Mouse (Mus musculus) midbrain, embryonic 15.5 days (tissue): Measurements from ENCODE around the gene Tmem38b. TPM values are rescaled to one million over a fixed set of nuclear protein-coding genes. Genes with fewer than 3 reads are reported as not detected.

Experiments used
- ATAC-seq: fragments of 200-750 bp; cut with Nextera tagmentation; replicated peaks from 2 replicates; pipeline ENCODE4 v1.8.0; 2017; ENCODE audit warnings: moderate TSS enrichment
- H3K27ac ChIP-seq: fragments of 300-500 bp; sonication (generic); 2 replicates; pipeline ENCODE4 v1.5.1; 2015; ENCODE audit warnings: mild to moderate bottlenecking, inconsistent platforms
- H3K27me3 ChIP-seq: fragments of 300-500 bp; sonication (generic); replicated peaks from 2 replicates; pipeline ENCODE4 v1.6.1; 2015; ENCODE audit warnings: inconsistent platforms
- H3K36me3 ChIP-seq: fragments of 300-500 bp; sonication (generic); replicated peaks from 2 replicates; pipeline ENCODE4 v1.6.1; 2015; ENCODE audit warnings: inconsistent platforms
- H3K4me1 ChIP-seq: fragments of 300-500 bp; sonication (generic); 2 replicates; pipeline ENCODE4 v1.6.1; 2015; ENCODE audit warnings: inconsistent platforms
- H3K4me2 ChIP-seq: fragments of 300-500 bp; sonication (generic); 2 replicates; pipeline ENCODE4 v1.6.1; 2015; ENCODE audit warnings: inconsistent platforms, mild to moderate bottlenecking, moderate library complexity
- H3K4me3 ChIP-seq: fragments of 300-500 bp; sonication (generic); 2 replicates; pipeline ENCODE4 v1.5.1; 2015; ENCODE audit warnings: mild to moderate bottlenecking, inconsistent platforms
- H3K9ac ChIP-seq: fragments of 300-500 bp; sonication (generic); 2 replicates; pipeline ENCODE4 v1.6.1; 2015; ENCODE audit warnings: mild to moderate bottlenecking, inconsistent platforms
- H3K9me3 ChIP-seq: fragments of 300-500 bp; sonication (generic); 2 replicates; pipeline ENCODE4 v1.6.1; 2016; ENCODE audit warnings: inconsistent platforms
- WGBS: fragments of 180-500 bp; shearing (Covaris S2); methylation state at CpG from one replicate; pipeline ENCODE4 v1.1.7; 2015; ENCODE audit warnings: mixed read lengths; 5-methylcytosine and 5-hydroxymethylcytosine counted together
- polyA plus RNA-seq: library from polyadenylated mRNA; unstranded; fragments of >200 nt; fragmentation: Nextera tagmentation; extraction: Ambion mirVana; gene quantifications from 2 replicates; pipeline ENCODE4 v1.2.1, GENCODE M21; 2015

The Tmem38b gene
- polyA plus RNA-seq, 1 experiment from 2014 or later: 7.4 TPM

DNA sequence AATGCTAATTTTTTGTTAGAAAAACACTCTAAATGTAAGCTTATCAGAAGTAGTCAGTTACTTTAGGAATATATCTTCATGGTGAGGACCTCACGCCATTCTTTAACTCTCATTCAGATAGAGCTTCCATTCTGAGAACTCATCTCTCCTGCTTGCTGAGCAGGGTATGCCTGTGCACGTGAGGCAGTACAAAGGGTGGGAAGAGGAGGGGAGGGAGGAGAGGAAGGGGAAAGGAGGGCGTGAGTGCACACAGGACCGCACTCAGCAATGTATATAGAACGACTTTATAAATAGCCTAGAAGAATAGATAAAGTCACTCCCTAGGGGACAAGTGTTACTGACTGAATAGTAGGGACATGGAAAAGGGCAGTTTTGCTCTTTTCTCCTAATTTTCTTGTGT, 11.1 kb downstream of the Tmem38b start:
- no peaks in the 10 kb centered on the region for H3K9me3 ChIP-seq
- ATAC-seq: peak; percentile 63; the same call in 1 of the 2 replicates
- H3K4me2 ChIP-seq: no peak overlapping the region
- no peak overlapping the region for H3K4me3 ChIP-seq
- no peak overlapping the region for H3K9ac ChIP-seq
- 23% methylated on average over 5 of the region's 5 CpGs for WGBS
- no peak overlapping the region for H3K27ac ChIP-seq
- no peaks in the 10 kb centered on the region for H3K36me3 ChIP-seq
- H3K27me3 ChIP-seq: no peaks in the 10 kb centered on the region
- H3K4me1 ChIP-seq: peaks cover 4% of the 10 kb centered on the region; the same call in 1 of the 2 replicates

DNA sequence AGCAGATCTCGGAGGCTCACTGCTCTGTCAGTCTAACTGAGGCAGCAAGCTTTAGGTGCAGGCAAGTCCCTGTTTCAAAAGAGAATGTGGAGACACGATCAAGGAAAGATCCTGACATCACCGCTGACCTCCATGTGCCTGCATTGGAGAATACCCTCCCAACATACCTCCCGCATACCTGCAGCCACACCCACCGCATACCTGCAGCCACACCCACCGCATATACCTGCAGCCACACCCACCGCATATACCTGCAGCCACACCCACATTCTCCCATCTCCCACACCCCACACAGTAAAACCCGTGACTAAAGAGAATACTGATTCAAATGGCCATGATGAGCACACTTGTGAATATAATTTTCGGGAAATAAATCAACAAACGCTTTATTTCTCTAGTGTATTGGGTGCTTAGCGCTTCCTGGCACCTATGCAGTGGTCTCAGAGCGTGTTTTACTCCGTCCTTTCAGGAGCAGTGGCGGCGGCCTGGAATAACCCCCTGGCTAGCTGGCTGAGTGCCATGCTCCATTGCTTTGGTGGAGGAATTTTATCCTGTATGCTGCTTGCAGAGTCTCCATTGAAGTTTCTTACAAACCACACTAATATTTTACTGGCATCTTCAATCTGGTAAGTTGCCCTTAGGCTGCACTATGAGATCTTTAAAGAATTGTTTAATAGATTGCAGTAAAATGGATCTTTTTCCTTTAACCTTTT, 14.5 kb downstream of the Tmem38b start:
- no peak overlapping the region for H3K4me3 ChIP-seq
- peaks cover 7% of the 10 kb centered on the region; the same call in 1 of the 2 replicates for H3K4me1 ChIP-seq
- no peak for ATAC-seq
- H3K9ac ChIP-seq: no peak overlapping the region
- H3K9me3 ChIP-seq: no peaks in the 10 kb centered on the region
- no peaks in the 10 kb centered on the region for H3K36me3 ChIP-seq
- no peak overlapping the region for H3K27ac ChIP-seq
- no peak overlapping the region for H3K4me2 ChIP-seq
- no peaks in the 10 kb centered on the region for H3K27me3 ChIP-seq
- WGBS: 79% methylated on average over 15 of the region's 15 CpGs

DNA sequence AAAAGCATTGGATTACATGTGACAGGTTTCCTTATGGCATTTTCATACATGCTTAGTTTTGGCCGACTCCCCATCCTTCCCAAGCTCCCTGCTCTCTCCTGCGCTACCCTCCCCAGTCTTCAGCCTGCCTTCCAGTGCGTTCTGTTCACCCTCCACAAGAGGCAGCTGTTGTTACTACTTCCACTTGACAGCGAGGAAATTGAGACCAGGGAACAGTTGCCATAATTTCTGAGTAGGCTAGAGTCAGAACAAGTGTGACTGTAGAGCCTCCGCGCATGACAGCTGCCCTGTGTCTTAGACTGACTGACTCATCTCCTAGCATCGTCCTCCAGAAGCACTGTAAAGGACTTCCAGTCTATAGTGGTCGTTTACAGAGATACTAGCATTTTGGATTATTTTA, 17.7 kb downstream of the Tmem38b start:
- H3K9ac ChIP-seq: no peak overlapping the region
- H3K9me3 ChIP-seq: no peaks in the 10 kb centered on the region
- H3K27ac ChIP-seq: no peak overlapping the region
- 0 out of 2 replicates have a peak, but pooled peaks have one; percentile 37 for ATAC-seq
- H3K4me2 ChIP-seq: no peak overlapping the region
- 0 out of 2 replicates have a peak, but pooled peaks cover 3% of the 10 kb centered on the region for H3K4me1 ChIP-seq
- no peak overlapping the region for H3K4me3 ChIP-seq
- H3K36me3 ChIP-seq: no peaks in the 10 kb centered on the region
- WGBS: 67% methylated on average over 8 of the region's 8 CpGs
- no peaks in the 10 kb centered on the region for H3K27me3 ChIP-seq

DNA sequence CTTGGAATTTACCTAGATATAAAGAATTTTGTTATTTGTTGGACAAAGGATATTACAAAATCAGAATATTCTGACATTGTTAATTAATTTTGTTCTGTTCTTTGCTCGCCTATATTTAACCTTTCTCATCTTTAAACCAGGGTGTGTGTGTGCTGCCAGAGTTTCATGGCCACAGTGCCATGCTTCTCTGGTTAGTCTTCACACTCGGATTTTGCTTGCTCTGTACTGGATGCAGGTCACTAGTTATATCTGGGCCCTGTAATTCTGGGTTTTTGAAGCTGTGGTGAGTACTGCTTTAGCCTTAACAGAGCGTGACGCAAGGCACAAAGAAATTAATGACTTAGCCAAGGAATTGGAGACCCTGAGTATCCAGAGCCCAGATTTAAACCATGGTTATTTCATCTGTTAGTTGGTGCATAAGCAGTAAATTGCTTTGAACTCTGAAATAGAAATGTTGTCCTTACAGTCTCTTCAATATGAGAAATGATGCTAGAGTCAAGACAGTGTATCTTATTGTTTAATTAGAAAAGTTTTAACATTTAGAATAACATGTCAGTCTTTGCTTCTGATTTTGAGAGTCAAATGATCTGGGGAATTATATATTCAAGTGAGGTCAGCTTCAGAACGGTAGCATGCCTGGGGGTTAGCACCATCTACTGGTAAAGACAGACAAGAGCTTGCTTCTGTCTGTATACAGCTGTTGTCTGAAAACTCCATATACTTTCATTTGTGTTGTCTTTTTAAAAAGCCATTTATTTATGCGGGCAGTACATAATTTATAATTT, 19.2 kb downstream of the Tmem38b start:
- Histone ChIP-seq H3K27ac (no peak overlapping the region), H3K9ac (no peak overlapping the region), H3K4me2 (no peak overlapping the region), H3K27me3 (no peaks in the 10 kb centered on the region), H3K9me3 (no peaks in the 10 kb centered on the region), H3K36me3 (no peaks in the 10 kb centered on the region), H3K4me3 (no peak overlapping the region), H3K4me1 (0 out of 2 replicates have a peak, but pooled peaks cover 3% of the 10 kb centered on the region)
- 29% methylated on average over 6 of the region's 6 CpGs for WGBS
- peak; percentile 84; the same call in 1 of the 2 replicates for ATAC-seq

DNA sequence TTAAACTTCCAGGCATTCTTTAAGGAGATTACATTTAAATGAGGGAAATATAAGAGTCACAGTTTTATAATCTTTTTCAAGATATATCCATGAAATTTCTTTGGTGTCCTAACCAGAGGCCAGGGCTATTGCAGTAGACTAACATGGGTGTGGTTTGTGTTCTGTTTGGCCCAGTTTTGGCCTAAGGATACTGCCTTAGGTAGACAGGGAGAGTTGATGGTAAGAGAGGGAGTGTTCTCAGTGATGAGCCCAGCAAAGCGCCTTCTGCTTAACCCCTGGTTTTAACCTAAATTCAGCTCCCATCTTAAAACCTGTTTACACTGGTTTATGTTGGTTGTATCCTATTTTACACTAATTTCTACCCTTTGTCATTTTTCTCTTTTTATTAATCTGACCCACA, 19.8 kb downstream of the Tmem38b start:
- Histone ChIP-seq H3K4me2 (no peak overlapping the region), H3K27ac (no peak overlapping the region), H3K4me3 (no peak overlapping the region), H3K9ac (no peak overlapping the region), H3K9me3 (no peaks in the 10 kb centered on the region), H3K27me3 (no peaks in the 10 kb centered on the region), H3K4me1 (0 out of 2 replicates have a peak, but pooled peaks cover 3% of the 10 kb centered on the region), H3K36me3 (no peaks in the 10 kb centered on the region)
- WGBS: 93% methylated on average over 1 of the region's 1 CpGs
- no peak for ATAC-seq

DNA sequence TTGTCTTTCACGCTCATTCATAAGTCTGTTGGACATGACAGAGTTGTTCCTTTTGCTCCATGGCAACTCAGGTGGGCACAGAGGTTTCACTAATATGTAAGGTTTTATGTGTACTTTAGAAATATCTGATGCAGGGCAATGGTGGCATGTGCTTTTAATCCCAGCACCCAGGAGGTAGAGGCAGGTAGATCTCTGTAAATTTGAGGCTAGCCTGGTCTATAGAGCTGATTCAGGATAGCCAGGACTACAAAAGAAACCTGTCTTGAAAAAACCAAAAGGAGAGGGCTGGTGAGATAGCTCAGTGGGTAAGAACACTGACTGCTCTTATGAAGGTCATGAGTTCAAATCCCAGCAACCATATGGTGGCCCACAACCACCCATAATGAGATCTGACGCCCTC, 20.5 kb downstream of the Tmem38b start:
- no peak overlapping the region for H3K27ac ChIP-seq
- no peak overlapping the region for H3K9ac ChIP-seq
- 72% methylated on average over 2 of the region's 2 CpGs for WGBS
- no peaks in the 10 kb centered on the region for H3K9me3 ChIP-seq
- no peak overlapping the region for H3K4me2 ChIP-seq
- ATAC-seq: no peak
- H3K36me3 ChIP-seq: no peaks in the 10 kb centered on the region
- no peaks in the 10 kb centered on the region for H3K27me3 ChIP-seq
- H3K4me3 ChIP-seq: no peak overlapping the region
- H3K4me1 ChIP-seq: 0 out of 2 replicates have a peak, but pooled peaks cover 3% of the 10 kb centered on the region

DNA sequence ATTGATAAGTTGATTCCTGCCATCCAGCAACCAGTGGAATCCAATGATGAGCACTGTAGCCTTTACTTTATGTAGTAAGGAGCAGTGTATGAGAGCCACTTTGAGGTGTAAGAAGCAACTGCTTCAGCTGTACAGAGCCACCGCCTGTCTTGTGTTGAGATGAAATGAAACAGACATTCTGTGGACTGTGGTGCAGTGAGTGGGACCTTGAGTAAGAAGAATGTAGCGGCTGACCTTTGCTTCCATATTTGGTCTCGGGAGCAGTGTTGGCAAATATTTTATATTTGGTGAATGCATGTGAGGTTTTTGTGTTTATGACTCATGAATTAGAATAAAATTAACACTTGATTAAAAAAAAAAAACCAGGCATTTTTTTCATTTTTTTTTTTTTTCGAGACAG, 21.7 kb downstream of the Tmem38b start:
- Histone ChIP-seq H3K27me3 (no peaks in the 10 kb centered on the region), H3K36me3 (no peaks in the 10 kb centered on the region), H3K4me2 (no peak overlapping the region), H3K4me1 (0 out of 2 replicates have a peak, but pooled peaks cover 3% of the 10 kb centered on the region), H3K9ac (no peak overlapping the region), H3K4me3 (no peak overlapping the region), H3K27ac (no peak overlapping the region), H3K9me3 (no peaks in the 10 kb centered on the region)
- no peak for ATAC-seq
- WGBS: 88% methylated on average over 4 of the region's 4 CpGs

DNA sequence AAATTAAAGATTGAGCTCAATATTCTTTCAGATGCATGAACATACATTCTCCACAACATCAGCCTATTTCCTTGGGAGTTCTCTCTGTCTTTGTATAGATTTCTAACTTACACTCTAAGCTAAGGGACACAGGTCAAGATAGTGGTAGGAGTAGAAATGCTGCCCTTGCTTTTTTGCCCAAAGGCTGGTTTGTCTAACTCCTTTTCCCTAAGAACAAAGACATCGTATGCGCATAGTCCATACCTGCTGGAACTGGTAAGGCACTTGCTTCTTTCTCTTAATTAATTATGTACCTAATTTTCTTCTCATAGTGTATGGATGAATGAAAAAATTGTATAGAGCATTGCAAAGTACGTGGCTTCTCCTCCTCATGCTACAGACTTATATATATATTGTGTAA, 22.5 kb downstream of the Tmem38b start:
- Histone ChIP-seq H3K4me2 (no peak overlapping the region), H3K36me3 (no peaks in the 10 kb centered on the region), H3K27ac (no peak overlapping the region), H3K4me3 (no peak overlapping the region), H3K27me3 (no peaks in the 10 kb centered on the region), H3K9ac (no peak overlapping the region), H3K9me3 (no peaks in the 10 kb centered on the region), H3K4me1 (0 out of 2 replicates have a peak, but pooled peaks cover 3% of the 10 kb centered on the region)
- no peak for ATAC-seq
- WGBS: 96% methylated on average over 3 of the region's 3 CpGs

DNA sequence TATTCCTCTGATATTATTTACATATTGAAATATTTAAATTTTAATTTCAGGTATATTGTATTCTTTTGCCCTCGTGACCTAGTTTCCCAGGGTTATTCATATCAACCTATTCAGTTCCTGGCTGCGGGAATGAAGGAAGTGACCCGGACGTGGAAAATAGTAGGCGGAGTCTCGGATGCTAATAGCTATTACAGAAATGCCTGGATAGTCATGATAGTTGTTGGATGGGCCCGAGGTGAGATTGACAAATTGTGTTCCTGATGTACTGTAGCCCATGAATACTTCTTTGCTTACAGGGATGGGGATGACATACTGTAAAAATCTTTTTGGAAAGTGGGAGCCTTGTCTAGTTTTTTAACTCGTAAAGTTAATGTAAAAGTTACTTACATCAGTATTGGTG, 23.0 kb downstream of the Tmem38b start:
- Histone ChIP-seq H3K4me1 (0 out of 2 replicates have a peak, but pooled peaks cover 3% of the 10 kb centered on the region), H3K4me3 (no peak overlapping the region), H3K27me3 (no peaks in the 10 kb centered on the region), H3K4me2 (no peak overlapping the region), H3K36me3 (no peaks in the 10 kb centered on the region), H3K9me3 (no peaks in the 10 kb centered on the region), H3K27ac (no peak overlapping the region), H3K9ac (no peak overlapping the region)
- WGBS: 93% methylated on average over 8 of the region's 8 CpGs
- ATAC-seq: no peak

DNA sequence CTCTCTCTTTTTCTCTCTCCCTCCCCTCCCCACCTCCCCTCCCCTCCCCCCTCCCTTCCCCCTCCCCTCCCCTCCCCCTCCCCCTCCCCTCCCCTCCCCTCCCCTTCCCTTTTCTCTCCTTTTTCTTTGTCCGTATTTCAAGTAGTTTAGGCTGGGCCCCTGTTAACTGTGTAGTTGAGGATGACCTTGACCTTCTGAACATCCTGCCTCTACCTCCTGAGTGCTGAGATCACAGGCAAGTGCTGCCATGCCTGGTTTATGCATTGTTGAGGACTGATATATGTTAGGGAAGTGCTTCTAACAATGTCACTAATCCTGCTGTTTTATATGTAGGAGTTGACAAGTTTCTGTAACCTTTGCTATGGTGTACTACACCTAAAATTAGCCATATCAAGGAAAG, 24.0 kb downstream of the Tmem38b start:
- H3K27me3 ChIP-seq: no peaks in the 10 kb centered on the region
- H3K9me3 ChIP-seq: no peaks in the 10 kb centered on the region
- H3K4me2 ChIP-seq: no peak overlapping the region
- WGBS: no CpG with 5 or more reads among the region's 1 CpGs
- no peak for ATAC-seq
- 0 out of 2 replicates have a peak, but pooled peaks cover 3% of the 10 kb centered on the region for H3K4me1 ChIP-seq
- H3K9ac ChIP-seq: no peak overlapping the region
- no peak overlapping the region for H3K4me3 ChIP-seq
- H3K27ac ChIP-seq: no peak overlapping the region
- H3K36me3 ChIP-seq: no peaks in the 10 kb centered on the region

DNA sequence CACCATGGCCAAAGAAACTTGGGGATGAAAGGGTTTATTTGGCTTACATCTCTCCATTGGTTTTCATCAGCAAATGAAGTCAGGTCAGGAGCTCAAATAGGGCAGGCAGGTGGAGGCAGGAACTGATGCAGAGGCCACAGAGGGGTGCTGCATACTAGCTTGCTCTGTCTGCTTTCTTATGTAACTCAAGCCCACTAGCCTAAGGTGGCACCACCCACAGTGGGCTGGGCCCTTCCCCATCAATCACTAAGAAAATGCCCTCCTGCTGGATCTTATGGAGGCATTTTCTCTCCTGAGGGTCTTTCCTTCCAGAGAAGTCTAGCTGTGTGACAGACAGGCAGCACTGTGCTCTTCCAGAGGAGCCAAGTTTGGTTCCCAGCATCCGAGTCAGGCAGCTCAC, 27.5 kb downstream of the Tmem38b start:
- Histone ChIP-seq H3K4me1 (no peaks in the 10 kb centered on the region), H3K36me3 (no peaks in the 10 kb centered on the region), H3K9ac (no peak overlapping the region), H3K9me3 (no peaks in the 10 kb centered on the region), H3K4me2 (no peak overlapping the region), H3K4me3 (no peak overlapping the region), H3K27me3 (no peaks in the 10 kb centered on the region), H3K27ac (no peak overlapping the region)
- 92% methylated on average over 1 of the region's 1 CpGs for WGBS
- no peak for ATAC-seq

DNA sequence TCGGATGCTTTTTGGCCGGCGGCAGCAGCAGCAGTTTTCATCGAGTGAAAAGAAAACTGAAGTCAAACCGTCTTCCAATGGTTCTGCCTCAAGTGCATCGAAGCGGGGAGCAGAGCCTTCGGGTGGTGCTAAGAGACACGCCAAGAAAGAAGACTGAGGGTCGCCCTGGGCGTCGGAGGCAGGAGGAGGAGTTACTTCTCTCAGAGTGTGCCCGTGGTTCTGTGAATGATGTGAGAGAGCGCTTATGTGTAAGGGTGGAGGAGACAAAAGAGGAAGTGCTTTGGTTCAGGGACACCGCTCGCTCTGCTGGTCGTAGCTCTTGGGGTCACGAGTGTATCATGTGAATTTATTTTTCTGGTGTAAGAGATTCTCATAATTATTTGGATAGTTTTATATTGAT, 34.1 kb downstream of the Tmem38b start:
- no peaks in the 10 kb centered on the region for H3K4me1 ChIP-seq
- WGBS: 45% methylated on average over 18 of the region's 18 CpGs
- no peak overlapping the region for H3K4me2 ChIP-seq
- H3K4me3 ChIP-seq: no peak overlapping the region
- no peak overlapping the region for H3K9ac ChIP-seq
- H3K36me3 ChIP-seq: no peaks in the 10 kb centered on the region
- H3K9me3 ChIP-seq: no peaks in the 10 kb centered on the region
- H3K27me3 ChIP-seq: no peaks in the 10 kb centered on the region
- no peak overlapping the region for H3K27ac ChIP-seq
- ATAC-seq: no peak
